Mouse (Mus musculus) limb, embryonic 10.5 days (tissue): ENCODE measurements at regions not wholly inside any gene's neighbourhood (a gene's known extent, or its start where the extent isn't known, plus 50 kb on each side); places are given as distances from the start of the nearest gene placed in this dataset.
"Not testable (repeated sequence)": the region's sequence is repeated elsewhere in the genome, so short reads cannot be mapped to it uniquely, and the experiment has no call there.

Source experiments
- DNase-seq: peaks from one replicate; pipeline ENCODE4 v3.0.0-alpha.2; 2017; ENCODE audit warnings: low spot score
- H3K27ac ChIP-seq: fragments of 300-500 bp; sonication (generic); 2 replicates; pipeline ENCODE4 v1.5.1; 2016; ENCODE audit warnings: mild to moderate bottlenecking
- H3K27me3 ChIP-seq: fragments of 300-500 bp; sonication (generic); 2 replicates; pipeline ENCODE4 v1.6.1; 2016; ENCODE audit warnings: low read depth, mild to moderate bottlenecking; ENCODE audit not compliant: poor library complexity, severe bottlenecking
- H3K36me3 ChIP-seq: fragments of 300-500 bp; sonication (generic); 2 replicates; pipeline ENCODE4 v1.6.1; 2016; ENCODE audit warnings: mild to moderate bottlenecking, moderate library complexity
- H3K4me1 ChIP-seq: fragments of 300-500 bp; sonication (generic); 2 replicates; pipeline ENCODE4 v1.6.1; 2016
- H3K4me3 ChIP-seq: fragments of 300-500 bp; sonication (generic); 2 replicates; pipeline ENCODE4 v1.5.1; 2016; ENCODE audit warnings: mild to moderate bottlenecking, moderate library complexity
- H3K9me3 ChIP-seq: fragments of 300-500 bp; sonication (generic); replicated peaks from 2 replicates; pipeline ENCODE4 v1.6.1; 2016; ENCODE audit warnings: mild to moderate bottlenecking
- WGBS: fragments of 180-500 bp; shearing (Covaris S2); methylation state at CpG from one replicate; pipeline ENCODE4 v1.1.7; 2016; 5-methylcytosine and 5-hydroxymethylcytosine counted together

- H3K27me3 ChIP-seq, result no peaks in the 10 kb centered on the region
- 88% methylated on average over 3 of the region's 3 CpGs for WGBS
- H3K27ac ChIP-seq, result no peak overlapping the region
Observed at GRCm38 (mm10) chr15:52406156-52406885, 1478.4 kb upstream of the Gm7489 start.

GRCm38 (mm10) chr15:52412869-52413771, 1471.6 kb upstream of the Gm7489 start:
- DNase-seq, result peak; percentile 34
- Histone ChIP-seq H3K27ac (no peak overlapping the region), H3K36me3 (no peaks in the 10 kb centered on the region), H3K9me3 (no peaks in the 10 kb centered on the region), H3K27me3 (no peaks in the 10 kb centered on the region), H3K4me3 (peak overlapping the region; percentile 26; the same call in 1 of the 2 replicates), H3K4me1 (peaks cover 6% of the 10 kb centered on the region; the same call in 1 of the 2 replicates)
- 47% methylated on average over 18 of the region's 18 CpGs for WGBS

More at GRCm38 (mm10) chr15:52406156-52406885, 1478.4 kb upstream of the Gm7489 start:
- Histone ChIP-seq H3K4me3 (no peak overlapping the region), H3K9me3 (no peaks in the 10 kb centered on the region), H3K36me3 (no peaks in the 10 kb centered on the region), H3K4me1 (no peaks in the 10 kb centered on the region)
- DNase-seq, result no peak

- DNase-seq, result no peak
- Histone ChIP-seq H3K27ac (no peak overlapping the region), H3K27me3 (no peaks in the 10 kb centered on the region), H3K4me3 (no peak overlapping the region), H3K4me1 (no peaks in the 10 kb centered on the region), H3K9me3 (no peaks in the 10 kb centered on the region), H3K36me3 (no peaks in the 10 kb centered on the region)
Observed at GRCm38 (mm10) chr15:52425976-52426375, 1458.7 kb upstream of the Gm7489 start.

GRCm38 (mm10) chr15:52430491-52431158, 1454.1 kb upstream of the Gm7489 start:
- Histone ChIP-seq H3K9me3 (no peaks in the 10 kb centered on the region), H3K4me3 (no peak overlapping the region), H3K4me1 (no peaks in the 10 kb centered on the region), H3K27ac (no peak overlapping the region), H3K27me3 (no peaks in the 10 kb centered on the region), H3K36me3 (no peaks in the 10 kb centered on the region)
- 84% methylated on average over 6 of the region's 6 CpGs for WGBS
- DNase-seq, result no peak

- no peaks in the 10 kb centered on the region for H3K27me3 ChIP-seq
- H3K4me3 ChIP-seq, result no peak overlapping the region
- H3K36me3 ChIP-seq, result no peaks in the 10 kb centered on the region
- no peaks in the 10 kb centered on the region for H3K4me1 ChIP-seq
- no peaks in the 10 kb centered on the region for H3K9me3 ChIP-seq
- DNase-seq, result no peak
- WGBS, result 94% methylated on average over 2 of the region's 2 CpGs
- no peak overlapping the region for H3K27ac ChIP-seq
Observed at GRCm38 (mm10) chr15:52433639-52434038, 1451.1 kb upstream of the Gm7489 start.

- H3K4me1 ChIP-seq, result no peaks in the 10 kb centered on the region
- no peak overlapping the region for H3K27ac ChIP-seq
- DNase-seq, result no peak
- no peaks in the 10 kb centered on the region for H3K27me3 ChIP-seq
- H3K4me3 ChIP-seq, result no peak overlapping the region
- H3K9me3 ChIP-seq, result no peaks in the 10 kb centered on the region
- no peaks in the 10 kb centered on the region for H3K36me3 ChIP-seq
- 84% methylated on average over 1 of the region's 1 CpGs for WGBS
Observed at GRCm38 (mm10) chr15:52438403-52438802, 1446.3 kb upstream of the Gm7489 start.

- no peaks in the 10 kb centered on the region for H3K9me3 ChIP-seq
- 0% methylated on average over 3 of the region's 3 CpGs for WGBS
- H3K27ac ChIP-seq, result no peak overlapping the region
- H3K4me1 ChIP-seq, result peaks cover 15% of the 10 kb centered on the region
- no peak overlapping the region for H3K4me3 ChIP-seq
- no peaks in the 10 kb centered on the region for H3K27me3 ChIP-seq
- DNase-seq, result peak; percentile 89
- H3K36me3 ChIP-seq, result no peaks in the 10 kb centered on the region
Observed at GRCm38 (mm10) chr15:52458782-52459181, 1425.9 kb upstream of the Gm7489 start.

GRCm38 (mm10) chr15:52459315-52459714, 1425.4 kb upstream of the Gm7489 start:
- no peak overlapping the region for H3K27ac ChIP-seq
- H3K4me1 ChIP-seq, result peaks cover 19% of the 10 kb centered on the region
- no peaks in the 10 kb centered on the region for H3K27me3 ChIP-seq
- no peaks in the 10 kb centered on the region for H3K9me3 ChIP-seq
- WGBS, result 71% methylated on average over 1 of the region's 1 CpGs
- no peaks in the 10 kb centered on the region for H3K36me3 ChIP-seq
- no peak overlapping the region for H3K4me3 ChIP-seq
- DNase-seq, result no peak

GRCm38 (mm10) chr15:52464226-52465138, 1420.2 kb upstream of the Gm7489 start:
- no peak overlapping the region for H3K4me3 ChIP-seq
- no peak overlapping the region for H3K27ac ChIP-seq
- no peaks in the 10 kb centered on the region for H3K9me3 ChIP-seq
- 15% methylated on average over 8 of the region's 8 CpGs for WGBS
- DNase-seq, result no peak
- no peaks in the 10 kb centered on the region for H3K36me3 ChIP-seq
- H3K4me1 ChIP-seq, result peaks cover 11% of the 10 kb centered on the region
- H3K27me3 ChIP-seq, result no peaks in the 10 kb centered on the region

- not testable (repeated sequence) for H3K4me3 ChIP-seq, H3K4me1 ChIP-seq, H3K27me3 ChIP-seq, DNase-seq, H3K36me3 ChIP-seq, H3K27ac ChIP-seq, H3K9me3 ChIP-seq
- 95% methylated on average over 20 of the region's 20 CpGs for WGBS
Observed at GRCm38 (mm10) chr15:52478124-52478523, 1406.6 kb upstream of the Gm7489 start.

- no peak for DNase-seq
- no peak overlapping the region for H3K4me3 ChIP-seq
- no peaks in the 10 kb centered on the region for H3K36me3 ChIP-seq
- peaks cover 5% of the 10 kb centered on the region for H3K4me1 ChIP-seq
- no peak overlapping the region for H3K27ac ChIP-seq
- 31% methylated on average over 3 of the region's 3 CpGs for WGBS
- H3K27me3 ChIP-seq, result no peaks in the 10 kb centered on the region
- H3K9me3 ChIP-seq, result no peaks in the 10 kb centered on the region
Observed at GRCm38 (mm10) chr15:52480834-52481233, 1403.9 kb upstream of the Gm7489 start.

- WGBS, result 94% methylated on average over 5 of the region's 5 CpGs
- Histone ChIP-seq H3K36me3 (no peaks in the 10 kb centered on the region), H3K4me1 (peaks cover 5% of the 10 kb centered on the region), H3K9me3 (no peaks in the 10 kb centered on the region), H3K27me3 (no peaks in the 10 kb centered on the region), H3K27ac (no peak overlapping the region), H3K4me3 (no peak overlapping the region)
- DNase-seq, result no peak
Observed at GRCm38 (mm10) chr15:52483598-52484165, 1401.0 kb upstream of the Gm7489 start.
